Mouse (Mus musculus): ENCODE results near the gene Ap4e1.
A peak's percentile ranks its signal among the peaks of the same experiment; 100 is the strongest.

Ap4e1 gene

DNA sequence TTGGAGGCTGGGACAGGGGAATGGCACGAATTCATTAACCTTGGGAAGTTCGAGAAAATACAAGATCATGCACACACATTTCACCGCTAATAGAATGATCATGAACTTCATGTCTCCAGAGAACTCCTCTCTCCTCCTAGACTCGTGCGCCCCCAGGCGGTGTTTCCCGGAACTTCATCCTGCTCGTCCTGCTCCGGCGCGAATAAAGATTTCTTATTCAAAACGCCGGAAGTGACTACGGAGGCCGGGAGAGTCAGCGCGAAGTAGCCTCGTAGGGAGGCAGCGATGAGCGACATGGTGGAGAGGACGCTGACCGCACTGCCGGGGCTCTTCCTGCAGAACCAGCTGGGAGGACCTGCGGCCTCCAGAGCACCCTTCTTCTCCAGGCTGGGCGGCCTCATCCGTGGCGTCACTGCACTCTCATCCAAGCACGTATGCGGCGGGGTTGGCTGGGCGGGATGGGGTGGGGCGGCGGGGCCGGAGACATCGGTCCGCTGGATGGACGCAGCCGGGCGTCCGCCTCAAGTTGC lies at the start of gene Ap4e1:
Gene Ap4e1, plus strand, starts transcription at position 249 of the 530 bp plus-strand sequence.
- DNase-seq, result peak; percentile 94

DNA sequence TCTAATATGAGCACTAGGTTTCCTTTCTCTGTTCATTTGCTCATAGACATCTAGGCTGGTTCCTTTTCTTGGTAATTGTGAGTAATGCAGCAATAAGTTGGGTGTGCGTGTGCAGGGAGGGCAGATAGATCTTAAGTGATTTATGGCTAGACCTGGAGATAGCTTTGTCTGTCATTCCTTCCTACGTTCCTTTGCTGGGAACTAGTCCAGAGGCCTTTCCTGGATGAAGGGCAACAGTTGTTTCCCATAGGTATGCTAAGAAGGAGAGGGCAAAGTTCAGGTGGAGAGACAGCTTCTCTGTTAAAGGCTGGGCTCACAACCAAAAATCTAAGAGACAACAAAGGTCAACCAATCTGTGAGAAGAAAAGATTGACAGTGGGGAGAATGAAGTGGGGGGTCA lies 46.8 kb upstream of the Ap4e1 start:
- DNase-seq, result no peak

GRCm38 (mm10) chr2:126977428-126977827 lies 31.1 kb upstream of the Ap4e1 start:
- no peak for DNase-seq

- DNase-seq, result no peak
Observed at GRCm38 (mm10) chr2:126983221-126983620, 25.3 kb upstream of the Ap4e1 start.

DNA sequence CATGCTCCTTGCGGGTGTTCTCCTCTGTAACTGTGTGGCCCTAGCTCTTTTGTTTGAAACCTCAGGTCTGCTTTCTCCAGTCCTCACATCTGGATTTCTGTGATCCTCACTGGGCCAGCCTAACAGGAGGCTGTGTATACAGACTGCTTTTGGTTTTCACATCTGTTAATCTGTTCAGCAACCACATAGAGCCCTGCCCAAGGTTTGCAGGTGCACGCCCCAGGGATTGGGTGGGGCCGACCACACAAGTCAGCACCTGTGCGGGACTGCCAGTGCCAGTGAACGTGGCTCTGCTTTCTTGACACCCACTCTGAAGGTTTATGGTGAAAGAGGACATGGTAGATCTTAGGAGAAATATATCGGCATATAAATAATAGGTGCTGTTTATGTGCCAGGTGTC lies 18.6 kb upstream of the Ap4e1 start:
- no peak for DNase-seq

GRCm38 (mm10) chr2:126992742-126993141 lies 15.8 kb upstream of the Ap4e1 start:
- no peak for DNase-seq

DNA sequence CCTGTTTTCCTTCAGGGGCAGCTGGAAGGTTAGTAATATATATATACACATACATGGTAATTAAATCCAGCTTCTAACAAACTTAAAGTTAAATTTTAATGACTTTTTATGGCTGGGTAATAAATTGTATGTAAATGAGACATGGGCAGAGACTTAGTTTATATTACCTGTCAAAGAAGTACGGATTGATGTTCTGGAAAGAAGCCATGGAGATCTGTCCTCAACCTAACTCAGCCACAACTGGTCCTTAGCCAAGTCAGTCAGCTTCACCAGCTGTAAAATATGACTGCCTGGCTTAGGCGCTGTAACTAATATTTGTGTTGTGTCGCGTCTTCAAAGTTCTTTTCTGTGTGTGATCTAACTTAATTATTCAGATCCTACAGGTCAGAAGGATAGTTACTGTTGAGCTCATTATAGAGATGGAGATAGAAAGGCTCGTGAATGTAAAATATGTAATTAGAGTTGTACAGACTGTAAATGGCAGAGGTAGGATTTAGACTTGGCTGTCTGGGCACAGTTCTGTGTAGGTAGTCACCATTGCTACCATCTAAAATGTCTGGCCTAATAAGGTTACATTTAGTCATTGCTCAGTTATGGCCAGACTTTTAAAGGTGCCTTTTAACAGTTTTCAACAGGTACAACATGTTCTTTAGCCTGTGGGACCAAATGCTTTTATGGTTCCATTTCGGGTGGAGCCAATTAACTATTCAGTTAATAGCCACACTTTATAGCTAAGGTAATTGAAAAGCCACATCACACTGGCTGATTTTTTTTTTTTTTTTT lies 13.9 kb upstream of the Ap4e1 start:
- DNase-seq, result no peak

GRCm38 (mm10) chr2:126996737-126997136 lies 11.8 kb upstream of the Ap4e1 start:
- peak; percentile 38 to 63 for DNase-seq

DNA sequence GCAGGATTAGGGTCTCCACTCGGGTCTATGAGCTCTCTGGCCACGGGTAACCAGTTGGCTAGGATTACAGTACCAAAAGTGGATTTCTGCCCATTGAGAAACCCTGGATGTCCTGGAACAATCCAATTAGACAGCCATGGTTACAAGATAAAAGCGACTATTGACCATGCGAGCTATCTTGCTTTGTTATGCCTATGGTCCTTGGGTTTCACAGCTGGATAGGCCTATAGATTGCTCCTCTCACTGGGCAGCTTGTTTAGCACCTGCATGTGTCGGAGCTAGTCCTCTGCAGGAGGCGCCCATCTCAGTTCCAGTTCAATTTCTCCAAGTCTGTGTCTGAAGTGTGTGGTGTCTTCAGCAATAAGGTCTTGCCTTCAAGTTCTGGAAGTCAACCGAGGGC lies 10.3 kb upstream of the Ap4e1 start:
- DNase-seq, result no peak

- DNase-seq, result no peak
Observed at GRCm38 (mm10) chr2:127000406-127001324, 7.9 kb upstream of the Ap4e1 start.

DNA sequence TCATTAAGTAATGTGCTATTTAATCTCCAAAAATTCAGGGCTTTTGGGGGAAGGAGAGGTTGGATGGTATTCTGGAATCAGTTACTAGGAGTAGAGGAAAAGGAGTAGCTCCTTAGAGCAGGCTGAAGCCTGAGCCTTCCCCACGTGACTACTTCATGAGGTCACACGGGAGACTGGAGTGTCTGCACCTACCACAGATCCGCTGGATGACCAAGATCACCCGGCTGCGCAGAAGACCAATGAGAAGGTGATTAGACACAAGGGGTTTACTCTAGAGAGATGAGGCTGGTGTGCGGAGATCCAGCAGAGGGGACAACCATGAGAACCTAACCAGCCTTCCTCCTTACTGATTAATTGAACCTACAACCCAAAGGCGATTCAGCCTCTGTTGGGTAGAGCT lies 4.5 kb upstream of the Ap4e1 start:
- no peak for DNase-seq

DNA sequence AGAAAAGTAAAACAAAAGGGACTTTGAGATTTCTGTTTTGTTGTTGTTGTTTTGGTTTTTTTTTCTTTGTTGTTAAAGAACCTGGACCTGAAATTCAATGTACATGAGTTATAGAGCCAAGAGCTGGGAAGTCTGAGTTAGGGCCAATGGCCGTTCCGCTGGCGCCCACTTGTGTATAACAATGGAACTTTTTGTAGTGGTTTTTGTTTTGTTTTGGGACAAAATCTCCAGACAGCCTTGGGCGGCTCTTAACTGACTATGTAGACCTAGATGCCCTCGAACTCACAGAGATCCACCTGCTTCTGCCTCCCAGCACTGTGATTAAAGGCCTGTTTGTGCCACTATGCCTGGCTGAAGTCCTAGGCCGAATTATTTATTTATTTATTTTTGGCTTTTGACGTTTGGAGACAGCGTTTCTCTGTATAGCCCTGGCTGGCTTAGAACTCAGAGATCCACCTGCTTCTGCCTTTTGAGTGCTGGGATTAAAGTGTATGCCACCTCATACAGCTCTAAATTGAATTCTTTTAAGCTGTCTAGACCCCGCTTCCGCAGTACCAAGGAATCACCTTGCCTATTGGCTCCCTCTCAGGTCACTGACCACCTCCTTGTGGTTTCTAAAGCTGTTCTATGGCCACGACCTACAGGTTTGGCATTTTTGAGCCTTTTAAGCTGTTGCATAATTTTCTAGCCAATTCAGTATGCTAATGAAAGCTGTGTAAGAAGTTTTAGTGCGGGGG lies 1.7 kb upstream of the Ap4e1 start:
- DNase-seq, result peak; percentile 17 to 59

DNA sequence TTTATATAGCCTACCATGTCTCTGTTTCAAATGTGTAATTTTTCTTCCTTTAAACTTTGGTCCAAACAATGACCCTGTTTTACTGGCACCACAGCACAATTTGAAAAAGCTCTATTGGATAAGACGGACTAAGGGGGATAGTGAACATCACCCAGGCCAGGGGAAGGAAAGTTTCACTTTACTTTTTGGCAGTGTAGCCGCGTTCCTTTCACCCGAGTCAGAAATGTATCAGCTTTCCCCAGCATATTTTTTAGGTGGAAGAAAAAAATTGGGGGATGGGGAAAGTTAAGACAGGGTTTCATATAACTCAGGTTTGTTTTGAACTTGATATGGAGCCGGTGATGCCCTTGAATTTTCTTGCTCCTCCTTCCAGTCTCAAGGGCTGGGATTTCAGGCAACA lies 1.0 kb upstream of the Ap4e1 start:
- peak in 1 of 2 experiments; percentile 15 for DNase-seq

- no peak for DNase-seq
Observed at GRCm38 (mm10) chr2:127035006-127035605, 26.6 kb downstream of the Ap4e1 start.

GRCm38 (mm10) chr2:127037299-127037698 lies 28.8 kb downstream of the Ap4e1 start:
- no peak for DNase-seq

GRCm38 (mm10) chr2:127061471-127061870 lies 53.0 kb downstream of the Ap4e1 start:
- no peak for DNase-seq

GRCm38 (mm10) chr2:127068806-127069205 lies 60.3 kb downstream of the Ap4e1 start:
- DNase-seq, result no peak

DNA sequence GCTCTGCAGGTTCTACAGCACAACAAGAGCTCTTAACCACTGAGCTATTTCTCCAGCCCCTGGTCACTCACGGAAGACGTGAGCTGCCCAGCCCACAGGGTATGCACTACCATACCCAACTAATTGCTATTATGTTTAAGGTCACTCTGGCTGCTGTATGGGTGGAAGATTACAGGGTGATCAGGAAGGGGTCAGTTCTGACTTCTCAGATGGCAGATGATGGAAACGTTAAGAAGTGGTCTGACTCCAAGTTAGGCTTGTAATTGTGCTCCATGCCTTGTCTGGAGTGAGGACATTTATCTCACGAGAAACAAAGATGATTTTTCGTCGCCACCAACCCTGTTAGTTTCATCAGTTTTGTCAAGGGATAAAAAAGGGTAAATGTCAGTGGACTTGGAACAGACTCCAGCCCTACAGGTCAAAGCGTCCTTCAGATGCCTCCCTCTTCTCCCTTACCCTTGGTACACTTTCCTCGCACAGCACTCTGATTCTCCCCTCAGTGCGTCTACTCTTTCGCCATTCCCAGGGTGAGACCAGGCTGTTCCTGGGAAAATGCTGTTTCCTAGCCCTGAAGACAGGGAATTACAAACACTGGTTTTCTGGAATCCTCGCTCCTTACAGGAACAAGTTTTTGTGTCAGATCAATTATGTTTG lies 61.4 kb downstream of the Ap4e1 start:
- no peak for DNase-seq

DNA sequence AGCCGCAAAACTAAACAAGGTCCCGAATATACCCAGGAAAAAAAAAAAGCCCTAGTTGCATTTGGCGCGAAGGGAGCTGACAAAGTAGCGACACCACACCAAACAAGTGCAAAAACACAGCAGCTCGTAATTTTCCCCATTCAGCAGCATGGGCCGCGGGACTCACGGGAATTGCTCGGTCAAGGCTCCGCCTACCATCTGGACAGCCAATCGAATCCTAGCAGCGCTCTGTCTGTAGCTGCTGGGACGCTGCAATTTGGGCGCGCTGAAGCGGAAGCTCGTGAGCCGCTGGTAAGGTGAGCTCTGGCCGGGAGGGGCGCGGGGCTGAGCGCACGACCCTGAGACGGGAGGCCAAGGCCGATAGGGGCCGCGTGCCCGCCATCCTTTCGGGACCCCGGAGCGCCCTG lies 61.9 kb downstream of the Ap4e1 start, which contains the start of gene Blvra:
Gene Blvra, plus strand, starts transcription at position 231 of the 407 bp plus-strand sequence.
- DNase-seq, result peak; percentile 91

- no peak for DNase-seq
Observed at GRCm38 (mm10) chr2:127070879-127071278, 62.4 kb downstream of the Ap4e1 start.

- no peak for DNase-seq
Observed at GRCm38 (mm10) chr2:127074116-127074515, 65.6 kb downstream of the Ap4e1 start.

- no peak for DNase-seq
Observed at GRCm38 (mm10) chr2:127077611-127078010, 69.1 kb downstream of the Ap4e1 start.
